ENCODE assay signal across 22 mouse cellular contexts in genomic region chr10:79580356-79580755, GRCm38 (mm10). TPM values are rescaled to one million over a fixed set of nuclear protein-coding genes. Genes with fewer than 3 reads are reported as not detected.
"Had no signal": no experiment of that assay in that cellular context is flagged by ENCODE, and none has a peak within 500 bp of the region (broad histone marks: within the 10 kb centered on the region; RNA-seq: fewer than 3 reads in every experiment).

No protein-coding gene starts in this region.

- ATAC-seq: hindbrain, embryonic 16.5 days; inflammation-experienced regulatory T-cells, adult 6 months; intestine, embryonic 15.5 days; intestine, postnatal 0 days; liver, embryonic 12.5 days had no signal

- H3K9ac ChIP-seq: heart, embryonic 13.5 days; heart, embryonic 15.5 days; hindbrain, embryonic 12.5 days; hindbrain, embryonic 14.5 days; intestine, embryonic 15.5 days; limb, embryonic 13.5 days; limb, embryonic 15.5 days; liver, embryonic 12.5 days had no signal

- H3K4me2 ChIP-seq: heart, embryonic 13.5 days; heart, embryonic 15.5 days; hindbrain, embryonic 12.5 days; hindbrain, embryonic 14.5 days; intestine, embryonic 15.5 days; limb, embryonic 13.5 days; limb, embryonic 15.5 days; liver, embryonic 12.5 days had no signal

- DNase-seq: gastrocnemius, postnatal 25 days; layer of hippocampus, adult 9-11 months had no signal

- H3K36me3 ChIP-seq: heart, embryonic 13.5 days; heart, embryonic 15.5 days; hindbrain, embryonic 10.5 days; hindbrain, embryonic 12.5 days; intestine, embryonic 15.5 days; limb, embryonic 13.5 days; limb, embryonic 15.5 days; liver, embryonic 12.5 days had no signal

- H3K4me1 ChIP-seq: heart, embryonic 13.5 days; heart, embryonic 15.5 days; hindbrain, embryonic 12.5 days; intestine, embryonic 15.5 days; limb, embryonic 13.5 days; limb, embryonic 15.5 days; liver, embryonic 12.5 days had no signal

- H3K9me3 ChIP-seq: heart, embryonic 13.5 days; heart, embryonic 15.5 days; hindbrain, embryonic 10.5 days; intestine, embryonic 15.5 days; limb, embryonic 13.5 days; limb, embryonic 15.5 days; liver, embryonic 12.5 days had no signal

- H3K27me3 ChIP-seq: intestine, embryonic 15.5 days had no signal

- H3K27ac ChIP-seq: gastrocnemius, adult 2 months; heart, adult 2 months; heart, embryonic 13.5 days; heart, embryonic 15.5 days; hindbrain, embryonic 10.5 days; hindbrain, embryonic 12.5 days; hindbrain, embryonic 14.5 days; intestine, embryonic 15.5 days; limb, embryonic 13.5 days; limb, embryonic 15.5 days; liver, embryonic 12.5 days had no signal

- H3K4me3 ChIP-seq: gastrocnemius, adult 2 months; heart, adult 2 months; heart, embryonic 13.5 days; heart, embryonic 15.5 days; hindbrain, embryonic 10.5 days; hindbrain, embryonic 12.5 days; intestine, embryonic 15.5 days; limb, embryonic 13.5 days; limb, embryonic 15.5 days; liver, embryonic 12.5 days had no signal

RNA-seq across cellular contexts. Expression of gene Theg, which starts 6.8 kb away (rescaled TPM):
- polyA plus RNA-seq: heart, embryonic 13.5 days; heart, embryonic 15.5 days; heart, postnatal 0 days; hindbrain, embryonic 10.5 days; hindbrain, embryonic 12.5 days; hindbrain, embryonic 14.5 days; hindbrain, embryonic 16.5 days; inflammation-experienced regulatory T-cells, adult 6 months; intestine, embryonic 15.5 days; intestine, postnatal 0 days; kidney, embryonic 14.5 days; kidney, embryonic 16.5 days; large intestine, adult 2 months; limb, embryonic 11.5 days; limb, embryonic 13.5 days; limb, embryonic 15.5 days; liver, adult 2 months; liver, embryonic 12.5 days had no signal

RNA-seq across cellular contexts. Expression of gene C2cd4c, which starts 33.5 kb away (rescaled TPM):
- polyA plus RNA-seq: heart, embryonic 13.5 days; heart, embryonic 15.5 days; heart, postnatal 0 days; inflammation-experienced regulatory T-cells, adult 6 months; kidney, embryonic 14.5 days; limb, embryonic 11.5 days; limb, embryonic 15.5 days; liver, embryonic 12.5 days had no signal

RNA-seq across cellular contexts. Expression of gene Shc2, which starts 57.4 kb away (rescaled TPM):
- polyA plus RNA-seq: inflammation-experienced regulatory T-cells, adult 6 months had no signal
